Mouse (Mus musculus) heart, postnatal 0 days (tissue): Measurements from ENCODE around the gene Sh3bp5. TPM values are rescaled to one million over a fixed set of nuclear protein-coding genes. Genes with fewer than 3 reads are reported as not detected.

Experiments used
- ATAC-seq: fragments of 200-750 bp; cut with Nextera tagmentation; 2 replicates; pipeline ENCODE4 v1.8.0; 2017; ENCODE audit warnings: low read depth, moderate number of reproducible peaks, moderate library complexity; ENCODE audit not compliant: insufficient read depth
- DNase-seq: peaks from one replicate; pipeline ENCODE4 v3.0.0-alpha.2; 2016; ENCODE audit warnings: low spot score
- H3K27ac ChIP-seq: fragments of 300-500 bp; sonication (generic); 2 replicates; pipeline ENCODE4 v1.5.1; 2014; ENCODE audit warnings: low read depth, mild to moderate bottlenecking
- H3K27me3 ChIP-seq: fragments of 300-500 bp; sonication (generic); 2 replicates; pipeline ENCODE4 v1.6.1; 2014; ENCODE audit warnings: low read length, mixed read lengths; ENCODE audit not compliant: control insufficient read depth, insufficient read depth
- H3K36me3 ChIP-seq: fragments of 300-500 bp; sonication (generic); replicated peaks from 2 replicates; pipeline ENCODE4 v1.6.1; 2014; ENCODE audit warnings: low read length, mixed read lengths; ENCODE audit not compliant: control insufficient read depth, insufficient read depth
- H3K4me1 ChIP-seq: fragments of 300-500 bp; sonication (generic); 2 replicates; pipeline ENCODE4 v1.6.1; 2014; ENCODE audit warnings: antibody characterized with exemption; ENCODE audit not compliant: control insufficient read depth, insufficient read depth
- H3K4me2 ChIP-seq: fragments of 300-500 bp; sonication (generic); 2 replicates; pipeline ENCODE4 v1.6.1; 2014; ENCODE audit warnings: low read depth, mild to moderate bottlenecking, low read length, moderate library complexity
- H3K4me3 ChIP-seq: fragments of 300-500 bp; sonication (generic); 2 replicates; pipeline ENCODE4 v1.5.1; 2014; ENCODE audit warnings: low read depth, low read length
- H3K9ac ChIP-seq: fragments of 300-500 bp; sonication (generic); replicated peaks from 2 replicates; pipeline ENCODE4 v1.6.1; 2014; ENCODE audit warnings: low read depth, low read length, mixed read lengths
- H3K9me3 ChIP-seq: fragments of 300-500 bp; sonication (generic); replicated peaks from 2 replicates; pipeline ENCODE4 v1.6.1; 2016; ENCODE audit warnings: low read length; ENCODE audit not compliant: control insufficient read depth
- CTCF ChIP-seq: IDR thresholded peaks from 2 replicates; pipeline ENCODE4 v1.5.1; 2016; ENCODE audit warnings: antibody characterized with exemption, control low read depth, low read depth
- EP300 ChIP-seq: IDR thresholded peaks from 2 replicates; pipeline ENCODE4 v1.6.1; 2016; ENCODE audit warnings: antibody characterized with exemption, low read depth
- WGBS: fragments of 180-500 bp; shearing (Covaris S2); extraction: QIAGEN DNeasy Blood & Tissue Kit; methylation state at CpG from one replicate; pipeline ENCODE4 v1.1.7; 2014; 5-methylcytosine and 5-hydroxymethylcytosine counted together
- polyA plus RNA-seq: library from polyadenylated mRNA; unstranded; fragments of >200 nt; fragmentation: Nextera tagmentation; extraction: Ambion mirVana; gene quantifications from 2 replicates; pipeline ENCODE4 v1.2.1, GENCODE M21; 2015
- total RNA-seq: library from RNA; depleted of rRNA; stranded (reverse); fragments of >200 nt; gene quantifications from 2 replicates; pipeline ENCODE4 v1.2.3, GENCODE M21; 2014; ENCODE audit warnings: low replicate concordance

Sh3bp5 gene
- total and polyA plus RNA-seq, 2 experiments from 2014 or later: 10.2 to 43.4 TPM

DNA sequence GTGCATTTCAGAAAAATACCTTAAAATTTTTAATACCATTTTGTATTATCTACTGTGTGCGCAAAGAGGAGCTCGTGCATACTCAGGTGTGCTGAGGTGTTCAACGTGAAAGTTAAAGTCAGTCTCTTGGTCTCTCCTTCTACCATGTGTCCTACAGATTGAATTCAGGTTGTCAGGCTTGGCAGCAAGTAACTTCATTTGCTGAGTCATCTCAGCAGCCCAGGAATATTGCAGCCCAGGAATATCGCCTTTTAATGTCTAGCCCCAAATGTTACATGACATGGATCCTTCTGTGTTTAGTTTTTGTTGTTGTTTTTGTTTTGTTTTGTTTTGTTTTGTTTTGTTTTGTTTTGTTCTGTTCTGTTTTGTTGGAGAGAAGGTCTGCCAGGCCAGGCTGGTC, 31.2 kb downstream of the Sh3bp5 start:
- peak overlapping the region; percentile 75 for H3K27ac ChIP-seq
- DNase-seq: no peak

GRCm38 (mm10) chr14:31403995-31404394, 31.9 kb downstream of the Sh3bp5 start:
- Histone ChIP-seq H3K4me3 (no peak overlapping the region), H3K4me2 (peak overlapping the region; percentile 32; the same call in 1 of the 2 replicates), H3K27ac (peak overlapping the region; percentile 75), H3K9ac (0 out of 2 replicates have a peak overlapping the region, but pooled peaks have one; percentile 9), H3K36me3 (no peaks in the 10 kb centered on the region), H3K9me3 (no peaks in the 10 kb centered on the region), H3K4me1 (peaks cover 75% of the 10 kb centered on the region), H3K27me3 (no peaks in the 10 kb centered on the region)
- ATAC-seq (peak; percentile 62), DNase-seq (peak; percentile 87)
- no peak for TF ChIP-seq EP300
- no peak for TF ChIP-seq CTCF
- 9% methylated on average over 8 of the region's 8 CpGs for WGBS

More for the DNA sequence above, 31.2 kb downstream of the Sh3bp5 start:
- TF ChIP-seq EP300 (no peak), CTCF (no peak)
- H3K4me1 ChIP-seq: peaks cover 82% of the 10 kb centered on the region
- no peaks in the 10 kb centered on the region for H3K36me3 ChIP-seq
- H3K4me3 ChIP-seq: no peak overlapping the region
- H3K9ac ChIP-seq: no peak overlapping the region
- no peaks in the 10 kb centered on the region for H3K27me3 ChIP-seq
- no peaks in the 10 kb centered on the region for H3K9me3 ChIP-seq
- 80% methylated on average over 4 of the region's 4 CpGs for WGBS
- ATAC-seq: no peak
- 0 out of 2 replicates have a peak overlapping the region, but pooled peaks have one; percentile 32 for H3K4me2 ChIP-seq

DNA sequence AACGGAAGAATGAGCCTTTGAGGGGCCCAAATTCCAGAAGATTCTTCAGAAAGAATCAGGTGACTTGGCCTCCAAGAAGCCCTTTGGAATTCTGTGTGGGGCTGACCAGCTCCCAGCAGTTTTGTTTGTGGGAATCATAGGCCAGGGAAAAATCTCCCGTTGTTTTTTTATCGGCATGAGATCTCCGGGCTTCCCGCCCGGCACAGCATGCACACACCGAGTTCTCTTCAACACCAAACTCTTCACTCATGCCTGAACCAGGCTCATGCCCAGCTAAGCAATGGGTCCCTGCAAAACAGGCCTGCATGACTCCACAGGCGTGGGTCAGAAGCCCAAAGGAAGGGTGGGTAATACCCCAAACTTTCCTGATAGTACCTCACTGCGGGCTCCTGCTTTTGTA, 32.3 kb downstream of the Sh3bp5 start:
- TF ChIP-seq CTCF: no peak
- TF ChIP-seq EP300: no peak
- Histone ChIP-seq H3K27ac (peak overlapping the region; percentile 75), H3K9me3 (no peaks in the 10 kb centered on the region), H3K4me3 (no peak overlapping the region), H3K4me2 (0 out of 2 replicates have a peak overlapping the region, but pooled peaks have one; percentile 32), H3K9ac (0 out of 2 replicates have a peak overlapping the region, but pooled peaks have one; percentile 9), H3K4me1 (peaks cover 73% of the 10 kb centered on the region), H3K27me3 (no peaks in the 10 kb centered on the region), H3K36me3 (no peaks in the 10 kb centered on the region)
- ATAC-seq (0 out of 2 replicates have a peak, but pooled peaks have one; percentile 1), DNase-seq (no peak)
- 26% methylated on average over 9 of the region's 9 CpGs for WGBS

DNA sequence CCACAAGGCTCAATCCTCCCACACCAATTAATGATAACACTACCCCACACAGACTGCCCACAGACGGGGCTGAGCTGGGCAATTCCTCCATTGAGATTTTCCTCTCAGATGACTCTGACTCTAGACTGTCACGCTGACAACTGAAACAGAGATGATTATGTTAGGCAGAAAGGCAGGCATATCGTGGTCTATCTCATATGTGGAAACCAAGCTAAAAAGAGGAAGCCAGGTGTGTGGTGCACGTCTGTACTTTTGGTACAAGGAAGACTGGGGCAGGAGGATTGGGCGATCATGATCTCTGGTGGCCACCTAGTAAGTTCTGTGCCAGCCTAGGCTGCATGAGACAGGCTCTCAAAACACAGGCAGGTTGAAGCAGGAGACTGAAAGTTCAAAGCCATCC, 33.2 kb downstream of the Sh3bp5 start:
- WGBS: 66% methylated on average over 5 of the region's 5 CpGs
- Histone ChIP-seq H3K4me1 (peaks cover 72% of the 10 kb centered on the region), H3K27ac (peak overlapping the region; percentile 46; the same call in 1 of the 2 replicates)

DNA sequence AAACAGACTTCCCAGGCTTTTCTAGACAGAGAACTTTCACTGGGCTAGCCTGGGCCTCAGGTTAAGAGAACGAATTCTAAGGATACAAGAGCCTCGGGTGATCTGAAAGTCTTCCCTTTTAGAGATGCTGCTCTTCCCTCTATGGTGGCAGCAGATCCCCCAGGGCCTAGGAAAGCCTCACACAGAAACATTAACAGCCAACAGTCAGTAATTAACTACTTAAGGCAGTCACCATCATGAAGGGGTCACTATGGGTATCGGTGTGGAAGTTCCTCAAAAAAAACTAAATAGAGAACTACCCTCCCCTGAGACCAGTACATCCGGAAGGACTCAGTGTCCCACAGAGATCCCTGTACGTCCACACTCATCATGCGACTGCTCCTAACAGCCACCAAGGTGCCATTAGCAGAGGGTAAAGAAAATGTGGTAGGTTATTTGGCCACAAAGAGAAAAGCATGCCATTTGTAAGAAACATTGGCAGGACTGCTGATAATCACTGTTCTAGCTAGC, 33.9 kb downstream of the Sh3bp5 start:
- Histone ChIP-seq H3K27ac (peak overlapping the region; percentile 47), H3K36me3 (no peaks in the 10 kb centered on the region), H3K9me3 (no peaks in the 10 kb centered on the region), H3K4me1 (peaks cover 71% of the 10 kb centered on the region), H3K4me3 (no peak overlapping the region), H3K9ac (no peak overlapping the region), H3K4me2 (no peak overlapping the region), H3K27me3 (no peaks in the 10 kb centered on the region)
- no peak for ATAC-seq
- DNase-seq: no peak
- TF ChIP-seq CTCF (no peak), EP300 (no peak)
- 79% methylated on average over 6 of the region's 6 CpGs for WGBS

More for the DNA sequence above, 33.2 kb downstream of the Sh3bp5 start:
- ATAC-seq (no peak), DNase-seq (no peak)
- Histone ChIP-seq H3K27me3 (no peaks in the 10 kb centered on the region), H3K4me3 (no peak overlapping the region), H3K9me3 (no peaks in the 10 kb centered on the region), H3K4me2 (no peak overlapping the region), H3K9ac (no peak overlapping the region), H3K36me3 (no peaks in the 10 kb centered on the region)
- no peak for TF ChIP-seq EP300
- no peak for TF ChIP-seq CTCF

DNA sequence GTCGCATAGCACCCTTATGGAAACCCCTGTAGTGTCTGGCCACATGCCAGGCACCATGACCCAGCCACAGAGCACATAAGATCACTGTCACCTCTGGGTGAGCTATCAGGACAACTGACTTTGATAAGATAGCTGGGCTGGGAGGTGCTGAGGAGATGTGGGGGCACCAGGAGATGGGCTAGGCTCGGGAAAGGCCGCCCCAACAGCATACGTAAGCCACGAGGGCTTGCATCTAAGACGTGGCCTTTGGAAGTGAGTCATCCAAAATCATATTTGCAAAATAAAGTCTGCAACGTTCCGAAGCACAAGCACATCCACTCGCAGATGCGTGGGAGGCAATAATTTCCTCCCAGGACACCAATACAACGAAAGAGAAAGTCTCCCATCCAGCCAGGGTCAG, 35.0 kb downstream of the Sh3bp5 start:
- no peak overlapping the region for H3K4me2 ChIP-seq
- H3K36me3 ChIP-seq: no peaks in the 10 kb centered on the region
- H3K27ac ChIP-seq: peak overlapping the region; percentile 47
- ATAC-seq (no peak), DNase-seq (no peak)
- WGBS: 35% methylated on average over 11 of the region's 11 CpGs
- no peak overlapping the region for H3K9ac ChIP-seq
- H3K4me3 ChIP-seq: no peak overlapping the region
- H3K4me1 ChIP-seq: peaks cover 60% of the 10 kb centered on the region
- no peaks in the 10 kb centered on the region for H3K27me3 ChIP-seq
- TF ChIP-seq EP300: no peak
- no peak for TF ChIP-seq CTCF
- H3K9me3 ChIP-seq: no peaks in the 10 kb centered on the region
